Mouse (Mus musculus): ENCODE data around the gene Ptprj.
"Not testable (repeated sequence)": the region's sequence is repeated elsewhere in the genome, so short reads cannot be mapped to it uniquely, and the experiment has no call there.

DNA sequence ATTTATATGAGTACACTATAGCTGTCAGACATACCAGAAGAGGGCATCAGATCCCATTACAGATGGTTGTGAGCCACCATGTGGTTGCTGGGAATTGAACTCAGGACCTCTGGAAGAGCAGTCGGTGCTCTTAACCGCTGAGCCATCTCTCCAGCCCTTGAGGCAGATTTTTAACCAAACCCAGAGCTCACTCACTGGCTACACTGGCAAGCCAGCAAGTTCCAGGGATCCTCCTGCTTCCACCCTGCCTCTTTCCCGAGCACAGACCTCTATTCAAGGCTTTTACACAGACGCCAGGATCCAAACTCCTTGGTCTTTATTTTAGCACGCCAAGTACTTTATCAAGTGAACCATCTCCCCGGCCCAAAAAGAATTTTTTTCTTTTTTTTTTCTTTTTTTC is 9.0 kb downstream of the Ptprj start:
- TF ChIP-seq USF2 (conservative IDR thresholded peaks at IDR 0.05; ENCODE audit: low read depth, low read length); EP300 (IDR thresholded peaks at IDR 0.05; ENCODE audit: low read length); IRF4 (IDR thresholded peaks at IDR 0.05; ENCODE audit: low read depth, low read length); CTCF (conservative IDR thresholded peaks at IDR 0.05 in 1 of 2, IDR thresholded peaks at IDR 0.05 in 1 of 2; ENCODE audit: low read depth in 2 of 2, low read length in 2 of 2); TCF12 (IDR thresholded peaks at IDR 0.05; ENCODE audit: low read depth, low read length); UBTF (IDR thresholded peaks at IDR 0.05; ENCODE audit: low read depth, low read length): not testable (repeated sequence)

Measured in CH12.LX (cell line).